Mouse (Mus musculus) embryonic fibroblast, embryonic 13.5 days (primary cell): Measurements from ENCODE around the gene Rpusd2. TPM values are rescaled to one million over a fixed set of nuclear protein-coding genes. Genes with fewer than 3 reads are reported as not detected.
A peak's percentile ranks its signal among the peaks of the same experiment; 100 is the strongest.

Experiments used
- H3K27ac ChIP-seq: 2 replicates; pipeline ENCODE4 v1.5.1; 2012; ENCODE audit warnings: low read length, control low read depth, inconsistent platforms; ENCODE audit not compliant: insufficient read depth
- H3K4me1 ChIP-seq: 2 replicates; pipeline ENCODE4 v1.6.1; 2011; ENCODE audit warnings: low read length; ENCODE audit not compliant: control insufficient read depth, insufficient read depth
- H3K4me3 ChIP-seq: 2 replicates; pipeline ENCODE4 v1.5.1; 2011; ENCODE audit warnings: mild to moderate bottlenecking, control low read depth, low read length; ENCODE audit not compliant: insufficient read depth
- CTCF ChIP-seq: IDR thresholded peaks from 2 replicates; pipeline ENCODE4 v1.5.1; 2011; ENCODE audit warnings: mild to moderate bottlenecking, control low read depth, low read length, moderate library complexity, borderline replicate concordance; ENCODE audit not compliant: insufficient read depth
- POLR2A ChIP-seq: IDR thresholded peaks from 2 replicates; pipeline ENCODE4 v1.6.1; 2011; ENCODE audit warnings: low read depth, mild to moderate bottlenecking, control low read depth, low read length, moderate library complexity
- polyA plus RNA-seq: library from polyadenylated mRNA; stranded (reverse); fragments of >200 nt; gene quantifications from 2 replicates; pipeline ENCODE4 v1.2.4, GENCODE M21; 2011; ENCODE audit warnings: low read depth; ENCODE audit not compliant: missing spikeins, insufficient read length

Rpusd2 gene
- polyA plus RNA-seq, 1 experiment: 3.9 TPM

GRCm38 (mm10) chr2:119028941-119029551 is 5.5 kb upstream of the Rpusd2 start, which contains the start of gene Ccdc32:
TSS of gene Ccdc32 (minus strand) at chr2:119029393.
- TF ChIP-seq POLR2A: peak; percentile 67
- TF ChIP-seq CTCF: no peak
- Histone ChIP-seq H3K27ac (no peak within 1 kb of the TSS), H3K4me3 (peak within 1 kb of the TSS; percentile 80), H3K4me1 (peaks cover 6% of the 10 kb centered on the region; the same call in 1 of the 2 replicates)

- H3K4me3 ChIP-seq: no peak overlapping the region
- H3K4me1 ChIP-seq: peaks cover 6% of the 10 kb centered on the region; the same call in 1 of the 2 replicates
- H3K27ac ChIP-seq: peak overlapping the region; percentile 89
- TF ChIP-seq POLR2A: no peak
- no peak for TF ChIP-seq CTCF
Measured at GRCm38 (mm10) chr2:119032191-119032590, 2.4 kb upstream of the Rpusd2 start.

- H3K4me1 ChIP-seq: peaks cover 4% of the 10 kb centered on the region; the same call in 1 of the 2 replicates
- no peak for TF ChIP-seq CTCF
- TF ChIP-seq POLR2A: 0 out of 2 replicates have a peak, but pooled peaks have one; percentile 2
- peak overlapping the region; percentile 71 for H3K4me3 ChIP-seq
- H3K27ac ChIP-seq: no peak overlapping the region
Measured at GRCm38 (mm10) chr2:119035397-119035745, 781 bp downstream of the Rpusd2 start.

- no peak overlapping the region for H3K4me3 ChIP-seq
- no peak overlapping the region for H3K27ac ChIP-seq
- TF ChIP-seq POLR2A (no peak), CTCF (no peak)
- no peaks in the 10 kb centered on the region for H3K4me1 ChIP-seq
Measured at GRCm38 (mm10) chr2:119040882-119041281, 6.3 kb downstream of the Rpusd2 start.

- Histone ChIP-seq H3K4me3 (no peak overlapping the region), H3K4me1 (no peaks in the 10 kb centered on the region), H3K27ac (no peak overlapping the region)
- TF ChIP-seq CTCF (no peak), POLR2A (no peak)
Measured at GRCm38 (mm10) chr2:119045163-119045562, 10.6 kb downstream of the Rpusd2 start.

- TF ChIP-seq CTCF (no peak), POLR2A (peak; percentile 47)
- peak within 1 kb of the TSS; percentile 84 for H3K4me3 ChIP-seq
- H3K4me1 ChIP-seq: no peaks in the 10 kb centered on the region
- peak within 1 kb of the TSS; percentile 92 for H3K27ac ChIP-seq
Measured at GRCm38 (mm10) chr2:119046649-119047611, 12.3 kb downstream of the Rpusd2 start, which contains the start of gene Knl1. TSS of gene Knl1 (plus strand) at chr2:119047119.

- H3K27ac ChIP-seq: no peak overlapping the region
- no peaks in the 10 kb centered on the region for H3K4me1 ChIP-seq
- TF ChIP-seq POLR2A (no peak), CTCF (no peak)
Measured at GRCm38 (mm10) chr2:119047849-119048248, 13.3 kb downstream of the Rpusd2 start.

GRCm38 (mm10) chr2:119050132-119050650 is 15.6 kb downstream of the Rpusd2 start:
- no peak for TF ChIP-seq CTCF
- TF ChIP-seq POLR2A: no peak
- no peak overlapping the region for H3K27ac ChIP-seq
- no peaks in the 10 kb centered on the region for H3K4me1 ChIP-seq
- H3K4me3 ChIP-seq: no peak overlapping the region

More at GRCm38 (mm10) chr2:119047849-119048248, 13.3 kb downstream of the Rpusd2 start:
- H3K4me3 ChIP-seq: peak overlapping the region; percentile 84

- Histone ChIP-seq H3K27ac (no peak overlapping the region), H3K4me1 (no peaks in the 10 kb centered on the region), H3K4me3 (no peak overlapping the region)
- TF ChIP-seq CTCF: no peak
- TF ChIP-seq POLR2A: no peak
Measured at GRCm38 (mm10) chr2:119060139-119060538, 25.5 kb downstream of the Rpusd2 start.

- no peak overlapping the region for H3K4me3 ChIP-seq
- TF ChIP-seq POLR2A (no peak), CTCF (no peak)
- no peaks in the 10 kb centered on the region for H3K4me1 ChIP-seq
- H3K27ac ChIP-seq: no peak overlapping the region
Measured at GRCm38 (mm10) chr2:119072397-119072796, 37.8 kb downstream of the Rpusd2 start.
